Mouse (Mus musculus) stomach, postnatal 0 days (tissue): ENCODE data around the gene B3glct. TPM values are rescaled to one million over a fixed set of nuclear protein-coding genes. Genes with fewer than 3 reads are reported as not detected.

Source experiments
- ATAC-seq: fragments of 200-750 bp; cut with Nextera tagmentation; 2 replicates; pipeline ENCODE4 v1.8.0; 2017; ENCODE audit not compliant: low FRiP score, low TSS enrichment
- DNase-seq: peaks from one replicate; pipeline ENCODE4 v3.0.0-alpha.2; 2016; ENCODE audit warnings: low spot score
- H3K27ac ChIP-seq: fragments of 300-500 bp; sonication (generic); replicated peaks from 2 replicates; pipeline ENCODE4 v1.5.1; 2014; ENCODE audit warnings: mild to moderate bottlenecking, control low read depth
- H3K27me3 ChIP-seq: fragments of 300-500 bp; sonication (generic); 2 replicates; pipeline ENCODE4 v1.6.1; 2014; ENCODE audit warnings: low read length; ENCODE audit not compliant: control insufficient read depth, insufficient read depth
- H3K36me3 ChIP-seq: fragments of 300-500 bp; sonication (generic); 2 replicates; pipeline ENCODE4 v1.6.1; 2014; ENCODE audit warnings: low read length, mixed read lengths; ENCODE audit not compliant: control insufficient read depth, insufficient read depth
- H3K4me1 ChIP-seq: fragments of 300-500 bp; sonication (generic); replicated peaks from 2 replicates; pipeline ENCODE4 v1.6.1; 2014; ENCODE audit warnings: antibody characterized with exemption; ENCODE audit not compliant: control insufficient read depth, insufficient read depth
- H3K4me2 ChIP-seq: fragments of 300-500 bp; sonication (generic); replicated peaks from 2 replicates; pipeline ENCODE4 v1.6.1; 2014; ENCODE audit warnings: low read depth, mild to moderate bottlenecking, control low read depth, moderate library complexity
- H3K4me3 ChIP-seq: fragments of 300-500 bp; sonication (generic); 2 replicates; pipeline ENCODE4 v1.5.1; 2014; ENCODE audit warnings: low read depth, low read length, control low read depth
- H3K9ac ChIP-seq: fragments of 300-500 bp; sonication (generic); 2 replicates; pipeline ENCODE4 v1.6.1; 2014; ENCODE audit warnings: mild to moderate bottlenecking, low read length, control low read depth, mixed read lengths
- H3K9me3 ChIP-seq: fragments of 300-500 bp; sonication (generic); 2 replicates; pipeline ENCODE4 v1.6.1; 2016; ENCODE audit warnings: low read length; ENCODE audit not compliant: control insufficient read depth
- CTCF ChIP-seq: IDR thresholded peaks from 2 replicates; pipeline ENCODE4 v1.5.1; 2016; ENCODE audit warnings: antibody characterized with exemption, low read depth, mild to moderate bottlenecking, moderate library complexity
- EP300 ChIP-seq: optimal IDR thresholded peaks from 2 replicates; pipeline ENCODE3; 2016; ENCODE audit warnings: antibody characterized with exemption
- WGBS: fragments of 180-500 bp; shearing (Covaris S2); extraction: QIAGEN DNeasy Blood & Tissue Kit; methylation state at CpG from one replicate; pipeline ENCODE4 v1.1.7; 2014; 5-methylcytosine and 5-hydroxymethylcytosine counted together
- polyA plus RNA-seq: library from polyadenylated mRNA; unstranded; fragments of >200 nt; fragmentation: Nextera tagmentation; extraction: Ambion mirVana; gene quantifications from 2 replicates; pipeline ENCODE4 v1.2.1, GENCODE M21; 2015

Gene B3glct
- polyA plus RNA-seq, 1 experiment from 2014 or later = 6.2 TPM

DNA sequence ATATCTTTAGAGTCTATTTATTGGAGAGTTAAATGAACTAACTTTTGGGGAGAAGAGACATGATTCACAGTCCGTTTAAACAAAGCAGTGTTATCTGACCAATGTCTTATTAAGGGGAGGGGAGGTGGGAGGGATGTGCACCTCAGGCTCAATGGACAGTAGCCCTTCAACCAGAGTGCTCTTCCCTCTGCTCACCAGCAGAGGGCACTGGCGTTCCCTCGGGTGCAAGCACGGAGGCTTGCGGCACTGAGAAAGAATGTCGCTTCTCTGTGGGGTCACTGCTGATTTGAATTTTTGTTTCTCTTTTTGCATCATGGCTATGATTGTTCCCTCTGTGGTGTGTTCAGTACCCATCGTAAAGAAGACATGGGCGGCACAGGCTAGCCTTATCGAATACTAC is 67.0 kb downstream of the B3glct start:
- H3K9me3 ChIP-seq = no peaks in the 10 kb centered on the region
- no peak for ATAC-seq
- no peak for TF ChIP-seq EP300
- TF ChIP-seq CTCF = peak; percentile 51
- no peak overlapping the region for H3K9ac ChIP-seq
- no peak overlapping the region for H3K4me3 ChIP-seq
- no peak for DNase-seq
- WGBS = 92% methylated on average over 9 of the region's 9 CpGs
- H3K27ac ChIP-seq = no peak overlapping the region
- H3K4me2 ChIP-seq = no peak overlapping the region
- H3K27me3 ChIP-seq = no peaks in the 10 kb centered on the region
- H3K4me1 ChIP-seq = no peaks in the 10 kb centered on the region
- H3K36me3 ChIP-seq = no peaks in the 10 kb centered on the region

- WGBS = 81% methylated on average over 27 of the region's 27 CpGs
- Histone ChIP-seq H3K4me2 (no peak overlapping the region), H3K4me1 (no peaks in the 10 kb centered on the region), H3K9me3 (no peaks in the 10 kb centered on the region), H3K36me3 (no peaks in the 10 kb centered on the region), H3K27me3 (no peaks in the 10 kb centered on the region), H3K9ac (no peak overlapping the region), H3K27ac (no peak overlapping the region), H3K4me3 (no peak overlapping the region)
- no peak for ATAC-seq
- no peak for DNase-seq
- peak; percentile 40 for TF ChIP-seq CTCF
- TF ChIP-seq EP300 = no peak
These were observed 70.9 kb downstream of the B3glct start for GRCm38 (mm10) chr5:149748640-149749580.

DNA sequence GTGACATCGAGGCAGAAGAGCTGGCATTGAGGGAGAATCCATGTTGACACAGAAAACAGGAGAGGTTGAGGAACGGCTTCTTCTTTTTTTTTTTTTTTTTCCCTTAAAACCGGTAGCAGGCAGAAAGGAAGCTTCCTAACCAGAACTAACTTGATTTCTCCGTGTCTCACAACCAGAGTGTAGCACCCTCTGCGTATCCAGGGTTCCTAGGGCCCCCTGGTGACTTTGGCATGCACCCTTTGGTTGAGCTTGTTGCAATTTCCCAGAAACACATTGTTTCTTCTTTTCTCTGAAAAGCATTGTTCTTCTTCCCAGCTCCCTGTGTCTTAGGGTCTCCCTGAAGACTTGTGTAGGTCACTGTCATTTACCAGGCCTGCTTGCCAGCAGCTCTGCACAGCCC is 73.8 kb downstream of the B3glct start:
- ATAC-seq (no peak), DNase-seq (no peak)
- Histone ChIP-seq H3K9me3 (no peaks in the 10 kb centered on the region), H3K27me3 (no peaks in the 10 kb centered on the region), H3K27ac (no peak overlapping the region), H3K36me3 (no peaks in the 10 kb centered on the region), H3K9ac (no peak overlapping the region), H3K4me3 (no peak overlapping the region), H3K4me2 (no peak overlapping the region), H3K4me1 (no peaks in the 10 kb centered on the region)
- TF ChIP-seq EP300 = no peak
- TF ChIP-seq CTCF = no peak
- WGBS = 78% methylated on average over 5 of the region's 5 CpGs

- H3K4me2 ChIP-seq = no peak overlapping the region
- no peaks in the 10 kb centered on the region for H3K27me3 ChIP-seq
- no peak overlapping the region for H3K4me3 ChIP-seq
- no peaks in the 10 kb centered on the region for H3K9me3 ChIP-seq
- no peaks in the 10 kb centered on the region for H3K4me1 ChIP-seq
- DNase-seq = no peak
- WGBS = 90% methylated on average over 3 of the region's 3 CpGs
- H3K27ac ChIP-seq = no peak overlapping the region
- ATAC-seq = no peak
- H3K36me3 ChIP-seq = no peaks in the 10 kb centered on the region
- no peak overlapping the region for H3K9ac ChIP-seq
- TF ChIP-seq CTCF = no peak
- no peak for TF ChIP-seq EP300
These were observed 75.0 kb downstream of the B3glct start for GRCm38 (mm10) chr5:149753073-149753472.

DNA sequence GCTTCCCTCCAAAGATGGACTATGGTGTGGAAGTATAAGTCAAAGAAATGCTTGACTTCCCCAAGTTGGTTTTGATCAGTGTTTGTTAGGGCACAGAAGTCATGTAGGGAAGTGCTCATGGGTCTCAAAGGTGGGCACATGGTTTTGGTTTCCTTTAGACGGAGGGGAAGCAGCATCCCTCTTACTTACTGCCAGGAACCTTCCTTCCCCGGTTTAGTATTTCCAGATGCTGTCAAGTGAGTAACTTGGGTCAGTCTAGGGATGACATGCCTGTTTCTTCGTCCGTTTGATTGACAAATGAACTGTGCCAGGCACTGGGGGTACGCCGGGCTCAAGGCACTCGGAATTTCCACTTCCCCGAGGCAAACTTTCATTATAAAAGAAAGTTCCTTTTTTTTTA is 89.1 kb downstream of the B3glct start:
- WGBS = 83% methylated on average over 8 of the region's 8 CpGs
- ATAC-seq (no peak), DNase-seq (no peak)
- Histone ChIP-seq H3K27me3 (no peaks in the 10 kb centered on the region), H3K4me1 (no peaks in the 10 kb centered on the region), H3K9me3 (no peaks in the 10 kb centered on the region), H3K9ac (no peak overlapping the region), H3K4me3 (no peak overlapping the region), H3K27ac (no peak overlapping the region), H3K36me3 (no peaks in the 10 kb centered on the region), H3K4me2 (no peak overlapping the region)
- TF ChIP-seq EP300 (no peak), CTCF (no peak)

DNA sequence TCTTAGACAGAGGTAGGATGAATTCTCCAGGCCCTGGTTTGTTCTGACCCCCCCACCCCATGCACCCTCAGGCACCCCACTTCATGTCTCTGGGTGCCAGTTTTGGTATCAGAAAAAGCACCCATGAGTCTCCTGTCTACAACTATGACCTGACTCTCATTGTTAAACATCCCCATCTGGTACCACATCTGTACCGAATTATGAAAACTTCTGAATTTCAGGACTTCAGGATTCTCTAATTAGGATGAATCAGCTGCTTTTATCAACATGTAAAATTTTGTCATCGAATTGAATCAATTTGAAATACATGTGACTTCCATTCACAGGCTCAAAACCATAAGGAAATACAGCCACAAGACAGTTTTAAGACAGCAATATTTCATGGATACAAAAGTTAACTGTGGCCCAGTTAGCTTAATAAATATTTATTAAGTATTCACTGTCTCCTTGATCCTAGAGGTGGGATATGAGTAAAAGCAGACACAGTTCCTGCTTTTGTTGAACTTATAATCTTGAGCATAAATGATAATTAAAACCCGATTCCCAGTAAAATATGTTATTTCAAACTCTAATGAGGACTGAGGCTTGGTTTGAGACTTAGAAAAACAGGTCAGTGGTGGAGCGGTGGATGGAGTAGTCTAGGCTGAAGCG is 89.7 kb downstream of the B3glct start:
- Histone ChIP-seq H3K27ac (no peak overlapping the region), H3K4me3 (no peak overlapping the region), H3K4me2 (no peak overlapping the region), H3K27me3 (no peaks in the 10 kb centered on the region), H3K4me1 (no peaks in the 10 kb centered on the region), H3K36me3 (no peaks in the 10 kb centered on the region), H3K9me3 (no peaks in the 10 kb centered on the region), H3K9ac (no peak overlapping the region)
- ATAC-seq = no peak
- 77% methylated on average over 5 of the region's 5 CpGs for WGBS
- DNase-seq = no peak
- TF ChIP-seq CTCF (no peak), EP300 (no peak)
